Comparison of ENCODE assay signal across 19 mouse cellular contexts in the genomic region with DNA sequence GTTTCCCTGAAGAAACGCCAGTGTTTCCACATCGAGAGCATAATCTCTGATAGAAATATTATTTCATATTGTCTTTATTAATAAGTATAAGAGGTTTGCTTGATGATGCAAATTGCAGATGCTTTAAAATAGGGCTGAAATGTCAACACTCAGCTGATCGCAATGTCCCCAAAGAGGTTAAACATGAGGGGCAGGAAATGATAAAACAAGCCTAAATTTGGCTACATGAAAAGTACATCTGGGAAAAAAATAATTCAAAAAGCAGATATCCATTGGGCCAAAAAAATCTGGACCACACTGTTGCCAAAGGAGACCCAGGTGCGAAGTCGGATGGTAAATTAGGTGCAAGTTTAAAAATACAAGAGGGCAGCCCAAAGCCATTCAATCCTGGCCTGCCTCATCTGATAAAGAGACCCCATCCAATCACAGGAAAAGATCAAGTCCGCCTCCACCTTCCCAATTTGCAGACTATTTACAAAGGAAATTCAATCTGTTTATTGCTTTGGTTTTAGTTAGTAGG.
DNase-seq lines count a peak whose midpoint lies in the region; ATAC-seq and TF ChIP-seq lines count a peak whose summit lies in the region.
"Had no signal": no experiment of that assay in that cellular context is flagged by ENCODE, and none has a peak within 500 bp of the region (broad histone marks: within the 10 kb centered on the region; RNA-seq: fewer than 3 reads in every experiment).

No protein-coding gene starts in this region.

- H3K36me3 ChIP-seq in heart, embryonic 10.5 days: no peaks in the 10 kb centered on the region
- no peaks in the 10 kb centered on the region for H3K36me3 ChIP-seq in heart, postnatal 0 days (replicated peaks; ENCODE audit: control insufficient read depth, insufficient read depth, low read length)
- H3K36me3 ChIP-seq in limb, embryonic 10.5 days: no peaks in the 10 kb centered on the region
- H3K36me3 ChIP-seq: embryonic facial prominence, embryonic 12.5 days; forebrain, embryonic 15.5 days; heart, embryonic 13.5 days; intestine, embryonic 15.5 days had no signal

- H3K9ac ChIP-seq in heart, postnatal 0 days (replicated peaks; ENCODE audit: low read depth, low read length): no peak overlapping the region
- H3K9ac ChIP-seq: embryonic facial prominence, embryonic 12.5 days; forebrain, embryonic 15.5 days; heart, embryonic 13.5 days; hindbrain, embryonic 14.5 days; intestine, embryonic 15.5 days had no signal

- no peak overlapping the region for H3K27ac ChIP-seq in heart, embryonic 10.5 days
- 0 out of 2 replicates have a peak overlapping the region, but pooled peaks have one; percentile 19 for H3K27ac ChIP-seq in heart, postnatal 0 days (ENCODE audit: low read depth)
- no peak overlapping the region for H3K27ac ChIP-seq in limb, embryonic 10.5 days
- H3K27ac ChIP-seq: embryonic facial prominence, embryonic 12.5 days; forebrain, embryonic 15.5 days; heart, embryonic 13.5 days; hindbrain, embryonic 14.5 days; intestine, embryonic 15.5 days had no signal

- intact Hi-C loops in left cerebral cortex, postnatal 10 days (cut with DNase I): no loop called here

- TF ChIP-seq EP300 in heart, postnatal 0 days (IDR thresholded peaks at IDR 0.05; ENCODE audit: low read depth): peak; percentile 42; the same call in 1 of the 2 replicates

- no peak overlapping the region for H3K4me3 ChIP-seq in heart, embryonic 10.5 days
- no peak overlapping the region for H3K4me3 ChIP-seq in heart, postnatal 0 days (ENCODE audit: low read depth, low read length)
- H3K4me3 ChIP-seq in limb, embryonic 10.5 days: no peak overlapping the region
- H3K4me3 ChIP-seq: embryonic facial prominence, embryonic 12.5 days; forebrain, embryonic 15.5 days; heart, embryonic 13.5 days; intestine, embryonic 15.5 days had no signal

- H3K9me3 ChIP-seq in heart, embryonic 10.5 days: no peaks in the 10 kb centered on the region
- H3K9me3 ChIP-seq in heart, postnatal 0 days (replicated peaks; ENCODE audit: control insufficient read depth, low read length): no peaks in the 10 kb centered on the region
- no peaks in the 10 kb centered on the region for H3K9me3 ChIP-seq in limb, embryonic 10.5 days (replicated peaks)
- H3K9me3 ChIP-seq: embryonic facial prominence, embryonic 12.5 days; forebrain, embryonic 15.5 days; heart, embryonic 13.5 days; intestine, embryonic 15.5 days had no signal

- no peak for ATAC-seq in heart, postnatal 0 days (ENCODE audit: insufficient read depth, low read depth)
- ATAC-seq: forebrain, embryonic 15.5 days; intestine, embryonic 15.5 days had no signal

- TF ChIP-seq CTCF in heart, postnatal 0 days (IDR thresholded peaks at IDR 0.05; ENCODE audit: low read depth): no peak

- H3K4me1 ChIP-seq in heart, embryonic 10.5 days: peaks cover 9% of the 10 kb centered on the region
- peaks cover 11% of the 10 kb centered on the region; the same call in 1 of the 2 replicates for H3K4me1 ChIP-seq in heart, postnatal 0 days (ENCODE audit: control insufficient read depth, insufficient read depth)
- H3K4me1 ChIP-seq in limb, embryonic 10.5 days: peaks cover 25% of the 10 kb centered on the region

- peak; percentile 15 for DNase-seq in gastrocnemius, postnatal 25 days
- no peak for DNase-seq in gastrocnemius, adult 18-20 months (ENCODE audit: low spot score)
- peak; percentile 80 for DNase-seq in heart, adult 8-10 months (ENCODE audit: low spot score)
- DNase-seq in heart, embryonic 10.5 days (ENCODE audit: low spot score): no peak
- no peak for DNase-seq in heart, postnatal 0 days (ENCODE audit: low spot score)
- peak; percentile 6 for DNase-seq in limb, embryonic 10.5 days (ENCODE audit: low spot score)
- DNase-seq in right cerebral cortex, postnatal 10 days (ENCODE audit: low spot score in 2 of 2): no peak
- DNase-seq in left cerebral cortex, postnatal 10 days (ENCODE audit: extremely low spot score in 1 of 2, low spot score in 2 of 2): no peak
- DNase-seq: adrenal gland, postnatal 10 days; cerebellum, adult 11-12 months; cerebellum, adult 9-10 months; cerebellum, postnatal 25 days; gastrocnemius, postnatal 14 days; kidney, adult 18-20 months had no signal

- no peaks in the 10 kb centered on the region for H3K27me3 ChIP-seq in heart, embryonic 10.5 days (ENCODE audit: insufficient read depth, poor library complexity, severe bottlenecking)
- H3K27me3 ChIP-seq in heart, postnatal 0 days (ENCODE audit: control insufficient read depth, insufficient read depth, low read length): no peaks in the 10 kb centered on the region
- no peaks in the 10 kb centered on the region; the same call in 1 of the 2 replicates for H3K27me3 ChIP-seq in limb, embryonic 10.5 days (ENCODE audit: low read depth, poor library complexity, severe bottlenecking)
- H3K27me3 ChIP-seq: embryonic facial prominence, embryonic 12.5 days; forebrain, embryonic 15.5 days; heart, embryonic 13.5 days; intestine, embryonic 15.5 days had no signal

- WGBS in heart, embryonic 10.5 days: 77% methylated on average over 6 of the region's 6 CpGs
- 60% methylated on average over 6 of the region's 6 CpGs for WGBS in heart, postnatal 0 days
- whole genome bisulfite sequencing in limb, embryonic 10.5 days: 94% methylated on average over 6 of the region's 6 CpGs

- no peak overlapping the region for H3K4me2 ChIP-seq in heart, postnatal 0 days (ENCODE audit: low read depth, low read length)
- H3K4me2 ChIP-seq: embryonic facial prominence, embryonic 12.5 days; forebrain, embryonic 15.5 days; heart, embryonic 13.5 days; hindbrain, embryonic 14.5 days; intestine, embryonic 15.5 days had no signal

Comparison
In these comparisons a context has a peak if more than half of its experiments do, and no peak if none do; other contexts are left out.
1. DNase-seq: peak in gastrocnemius, postnatal 25 days (single experiment), heart, adult 8-10 months (single experiment) and limb, embryonic 10.5 days (single experiment); none in gastrocnemius, adult 18-20 months (single experiment), heart, embryonic 10.5 days (single experiment), heart, postnatal 0 days (single experiment), right cerebral cortex, postnatal 10 days (0 of 2) and left cerebral cortex, postnatal 10 days (0 of 2).